Mouse (Mus musculus): Measurements from ENCODE around the gene Prdm4. TPM values are rescaled to one million over a fixed set of nuclear protein-coding genes. Genes with fewer than 3 reads are reported as not detected.

Prdm4 gene
- polyA plus RNA-seq, 1 experiment from 2014 or later, result 20.8 TPM

GRCm38 (mm10) chr10:85951765-85952443, 35.0 kb upstream of the Prdm4 start:
- Histone ChIP-seq H3K4me3 (ENCODE audit: low read depth, low read length) (no peak overlapping the region), H3K9me3 (ENCODE audit: control insufficient read depth, low read length) (no peaks in the 10 kb centered on the region), H3K4me2 (ENCODE audit: low read depth, low read length) (no peak overlapping the region), H3K9ac (ENCODE audit: low read depth, low read length) (no peak overlapping the region), H3K36me3 (ENCODE audit: control insufficient read depth, insufficient read depth, low read length) (peaks cover 84% of the 10 kb centered on the region), H3K27me3 (replicated peaks; ENCODE audit: control insufficient read depth, insufficient read depth, low read length) (no peaks in the 10 kb centered on the region), H3K27ac (replicated peaks; ENCODE audit: low read depth, low read length) (no peak overlapping the region), H3K4me1 (ENCODE audit: control insufficient read depth, insufficient read depth, low read length) (0 out of 2 replicates have a peak, but pooled peaks cover 3% of the 10 kb centered on the region)
- WGBS, result 84% methylated on average over 6 of the region's 6 CpGs
- DNase-seq (ENCODE audit: low spot score), result no peak
- ATAC-seq (ENCODE audit: low read depth), result no peak

- peaks cover 95% of the 10 kb centered on the region for H3K36me3 ChIP-seq (ENCODE audit: control insufficient read depth, insufficient read depth, low read length)
- 94% methylated on average over 8 of the region's 8 CpGs for WGBS
These were observed 31.7 kb upstream of the Prdm4 start for GRCm38 (mm10) chr10:85948483-85949196.

GRCm38 (mm10) chr10:85936280-85936965, 19.5 kb upstream of the Prdm4 start:
- H3K4me3 ChIP-seq (ENCODE audit: low read depth, low read length), result no peak overlapping the region
- WGBS, result 91% methylated on average over 6 of the region's 6 CpGs
- H3K4me2 ChIP-seq (ENCODE audit: low read depth, low read length), result no peak overlapping the region
- no peak for ATAC-seq (ENCODE audit: low read depth)
- H3K4me1 ChIP-seq (ENCODE audit: control insufficient read depth, insufficient read depth, low read length), result no peaks in the 10 kb centered on the region
- H3K27ac ChIP-seq (replicated peaks; ENCODE audit: low read depth, low read length), result no peak overlapping the region
- H3K27me3 ChIP-seq (replicated peaks; ENCODE audit: control insufficient read depth, insufficient read depth, low read length), result no peaks in the 10 kb centered on the region
- no peak for DNase-seq (ENCODE audit: low spot score)
- H3K36me3 ChIP-seq (ENCODE audit: control insufficient read depth, insufficient read depth, low read length), result peaks cover 53% of the 10 kb centered on the region
- H3K9me3 ChIP-seq (ENCODE audit: control insufficient read depth, low read length), result no peaks in the 10 kb centered on the region; the same call in 1 of the 2 replicates
- H3K9ac ChIP-seq (ENCODE audit: low read depth, low read length), result no peak overlapping the region

More at GRCm38 (mm10) chr10:85948483-85949196, 31.7 kb upstream of the Prdm4 start:
- Histone ChIP-seq H3K9me3 (ENCODE audit: control insufficient read depth, low read length) (no peaks in the 10 kb centered on the region), H3K9ac (ENCODE audit: low read depth, low read length) (no peak overlapping the region), H3K27me3 (replicated peaks; ENCODE audit: control insufficient read depth, insufficient read depth, low read length) (no peaks in the 10 kb centered on the region), H3K4me3 (ENCODE audit: low read depth, low read length) (no peak overlapping the region), H3K4me2 (ENCODE audit: low read depth, low read length) (no peak overlapping the region), H3K27ac (replicated peaks; ENCODE audit: low read depth, low read length) (no peak overlapping the region), H3K4me1 (ENCODE audit: control insufficient read depth, insufficient read depth, low read length) (no peaks in the 10 kb centered on the region)
- ATAC-seq (ENCODE audit: low read depth) (no peak), DNase-seq (ENCODE audit: low spot score) (no peak)

- H3K36me3 ChIP-seq (ENCODE audit: control insufficient read depth, insufficient read depth, low read length), result no peaks in the 10 kb centered on the region
- 89% methylated on average over 11 of the region's 11 CpGs for WGBS
- no peak overlapping the region for H3K4me3 ChIP-seq (ENCODE audit: low read depth, low read length)
- DNase-seq (ENCODE audit: low spot score) (no peak), ATAC-seq (ENCODE audit: low read depth) (no peak)
- no peak overlapping the region for H3K27ac ChIP-seq (replicated peaks; ENCODE audit: low read depth, low read length)
- no peak overlapping the region for H3K9ac ChIP-seq (ENCODE audit: low read depth, low read length)
- H3K27me3 ChIP-seq (replicated peaks; ENCODE audit: control insufficient read depth, insufficient read depth, low read length), result peaks cover 37% of the 10 kb centered on the region
- no peak overlapping the region for H3K4me2 ChIP-seq (ENCODE audit: low read depth, low read length)
- H3K9me3 ChIP-seq (ENCODE audit: control insufficient read depth, low read length), result no peaks in the 10 kb centered on the region
- peaks cover 7% of the 10 kb centered on the region; the same call in 1 of the 2 replicates for H3K4me1 ChIP-seq (ENCODE audit: control insufficient read depth, insufficient read depth, low read length)
These were observed 13.0 kb upstream of the Prdm4 start for GRCm38 (mm10) chr10:85929962-85930361.

- Histone ChIP-seq H3K4me2 (ENCODE audit: low read depth, low read length) (peak overlapping the region; percentile 98), H3K9ac (ENCODE audit: low read depth, low read length) (no peak overlapping the region), H3K4me3 (ENCODE audit: low read depth, low read length) (peak overlapping the region; percentile 53), H3K27me3 (replicated peaks; ENCODE audit: control insufficient read depth, insufficient read depth, low read length) (peaks cover 37% of the 10 kb centered on the region), H3K36me3 (ENCODE audit: control insufficient read depth, insufficient read depth, low read length) (no peaks in the 10 kb centered on the region), H3K27ac (replicated peaks; ENCODE audit: low read depth, low read length) (no peak overlapping the region), H3K4me1 (ENCODE audit: control insufficient read depth, insufficient read depth, low read length) (peaks cover 7% of the 10 kb centered on the region; the same call in 1 of the 2 replicates), H3K9me3 (ENCODE audit: control insufficient read depth, low read length) (no peaks in the 10 kb centered on the region)
- WGBS, result 51% methylated on average over 11 of the region's 11 CpGs
- DNase-seq (ENCODE audit: low spot score), result no peak
- no peak for ATAC-seq (ENCODE audit: low read depth)
These were observed 12.3 kb upstream of the Prdm4 start for GRCm38 (mm10) chr10:85929208-85929591.

GRCm38 (mm10) chr10:85928499-85929207, 11.7 kb upstream of the Prdm4 start:
- 0 out of 2 replicates have a peak overlapping the region, but pooled peaks have one; percentile 6 for H3K27ac ChIP-seq (replicated peaks; ENCODE audit: low read depth, low read length)
- DNase-seq (ENCODE audit: low spot score) (peak; percentile 86), ATAC-seq (ENCODE audit: low read depth) (peak; percentile 89)
- no peaks in the 10 kb centered on the region for H3K36me3 ChIP-seq (ENCODE audit: control insufficient read depth, insufficient read depth, low read length)
- no peaks in the 10 kb centered on the region for H3K9me3 ChIP-seq (ENCODE audit: control insufficient read depth, low read length)
- H3K9ac ChIP-seq (ENCODE audit: low read depth, low read length), result peak overlapping the region; percentile 54
- H3K27me3 ChIP-seq (replicated peaks; ENCODE audit: control insufficient read depth, insufficient read depth, low read length), result peaks cover 37% of the 10 kb centered on the region
- peak overlapping the region; percentile 53 for H3K4me3 ChIP-seq (ENCODE audit: low read depth, low read length)
- H3K4me2 ChIP-seq (ENCODE audit: low read depth, low read length), result peak overlapping the region; percentile 98
- peaks cover 7% of the 10 kb centered on the region; the same call in 1 of the 2 replicates for H3K4me1 ChIP-seq (ENCODE audit: control insufficient read depth, insufficient read depth, low read length)
- 2% methylated on average over 43 of the region's 63 CpGs for WGBS

- 1% methylated on average over 23 of the region's 23 CpGs for WGBS
- ATAC-seq (ENCODE audit: low read depth) (no peak), DNase-seq (ENCODE audit: low spot score) (peak; percentile 36)
- H3K4me1 ChIP-seq (ENCODE audit: control insufficient read depth, insufficient read depth, low read length), result peaks cover 7% of the 10 kb centered on the region; the same call in 1 of the 2 replicates
- H3K27ac ChIP-seq (replicated peaks; ENCODE audit: low read depth, low read length), result 0 out of 2 replicates have a peak within 1 kb of the TSS, but pooled peaks have one; percentile 6
- peak within 1 kb of the TSS; percentile 98 for H3K4me2 ChIP-seq (ENCODE audit: low read depth, low read length)
- H3K4me3 ChIP-seq (ENCODE audit: low read depth, low read length), result peak within 1 kb of the TSS; percentile 53
- peak within 1 kb of the TSS; percentile 54 for H3K9ac ChIP-seq (ENCODE audit: low read depth, low read length)
- no peaks in the 10 kb centered on the region for H3K36me3 ChIP-seq (ENCODE audit: control insufficient read depth, insufficient read depth, low read length)
- H3K27me3 ChIP-seq (replicated peaks; ENCODE audit: control insufficient read depth, insufficient read depth, low read length), result peaks cover 37% of the 10 kb centered on the region
- no peaks in the 10 kb centered on the region for H3K9me3 ChIP-seq (ENCODE audit: control insufficient read depth, low read length)
These were observed 10.9 kb upstream of the Prdm4 start, which contains the start of gene Ascl4 for GRCm38 (mm10) chr10:85927676-85928445. Ascl4 (plus strand) TSS chr10:85927681.
